Mouse (Mus musculus): ENCODE measurements around the gene Cilp. TPM values are rescaled to one million over a fixed set of nuclear protein-coding genes. Genes with fewer than 3 reads are reported as not detected.
A peak's percentile ranks its signal among the peaks of the same experiment; 100 is the strongest.

Cilp gene
- polyA plus RNA-seq, 1 experiment from 2014 or later: 0.08 TPM

DNA sequence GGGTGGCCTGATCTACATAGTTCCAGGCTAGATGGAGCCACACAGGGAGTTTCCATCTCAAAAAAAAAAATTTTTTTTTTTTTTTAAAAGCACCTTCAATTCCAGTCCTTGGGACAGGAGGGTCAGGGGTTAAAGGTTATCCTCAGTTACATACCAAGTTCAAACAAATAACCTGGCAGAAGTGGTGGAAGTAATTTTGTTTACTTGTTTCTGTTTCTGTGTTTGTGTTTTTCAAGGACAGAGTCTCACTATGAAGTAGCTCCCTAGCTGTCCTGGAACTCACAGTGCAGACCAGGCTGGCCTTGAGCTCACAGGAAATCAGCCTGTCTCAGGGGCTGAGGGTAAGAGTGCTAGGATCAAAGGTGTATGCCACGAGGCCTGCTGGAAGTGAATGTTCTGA, 29.4 kb upstream of the Cilp start:
- Histone ChIP-seq H3K4me2 (ENCODE audit: low read depth, low read length) (no peak overlapping the region), H3K36me3 (replicated peaks; ENCODE audit: insufficient read depth, low read length) (peaks cover 9% of the 10 kb centered on the region), H3K4me3 (ENCODE audit: low read depth, low read length) (no peak overlapping the region), H3K27ac (ENCODE audit: low read depth) (0 out of 2 replicates have a peak overlapping the region, but pooled peaks have one; percentile 19), H3K9me3 (ENCODE audit: low read length) (no peaks in the 10 kb centered on the region), H3K4me1 (ENCODE audit: insufficient read depth) (peaks cover 8% of the 10 kb centered on the region; the same call in 1 of the 2 replicates), H3K9ac (replicated peaks) (no peak overlapping the region), H3K27me3 (ENCODE audit: insufficient read depth, low read length) (no peaks in the 10 kb centered on the region)
- WGBS (ENCODE audit: insufficient replicate concordance): 44% methylated on average over 1 of the region's 1 CpGs
- no peak for DNase-seq
- ATAC-seq: no peak
- TF ChIP-seq CTCF (IDR thresholded peaks at IDR 0.05; ENCODE audit: low read depth) (no peak), EP300 (IDR thresholded peaks at IDR 0.05; ENCODE audit: low read depth) (no peak)

DNA sequence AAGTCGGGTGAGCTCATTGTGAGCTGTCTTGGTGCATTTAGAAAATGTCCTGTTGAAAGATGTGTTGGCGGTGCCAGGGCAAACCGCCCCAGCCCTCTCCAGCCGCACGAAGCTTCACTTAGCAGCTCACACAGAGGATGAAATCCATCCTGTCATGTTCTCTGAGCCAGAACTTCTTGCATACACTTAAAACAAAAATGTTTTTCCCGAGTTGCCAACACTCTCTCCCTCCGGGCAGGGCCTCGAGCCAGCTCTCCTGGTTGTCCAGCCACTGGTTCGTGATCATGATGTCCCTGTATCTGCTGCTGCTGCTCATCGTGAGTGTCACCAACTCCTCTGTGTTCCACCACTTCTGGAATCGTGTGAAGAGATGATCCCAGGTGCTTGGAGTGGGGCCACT, 27.4 kb upstream of the Cilp start:
- Histone ChIP-seq H3K9me3 (ENCODE audit: low read length) (no peaks in the 10 kb centered on the region), H3K27me3 (ENCODE audit: insufficient read depth, low read length) (no peaks in the 10 kb centered on the region), H3K4me1 (ENCODE audit: insufficient read depth) (peaks cover 5% of the 10 kb centered on the region; the same call in 1 of the 2 replicates), H3K27ac (ENCODE audit: low read depth) (no peak overlapping the region), H3K4me2 (ENCODE audit: low read depth, low read length) (no peak overlapping the region), H3K36me3 (replicated peaks; ENCODE audit: insufficient read depth, low read length) (peaks cover 8% of the 10 kb centered on the region), H3K4me3 (ENCODE audit: low read depth, low read length) (no peak overlapping the region), H3K9ac (replicated peaks) (no peak overlapping the region)
- WGBS (ENCODE audit: insufficient replicate concordance): 86% methylated on average over 11 of the region's 11 CpGs
- TF ChIP-seq CTCF (IDR thresholded peaks at IDR 0.05; ENCODE audit: low read depth) (no peak), EP300 (IDR thresholded peaks at IDR 0.05; ENCODE audit: low read depth) (no peak)
- DNase-seq (no peak), ATAC-seq (no peak)

DNA sequence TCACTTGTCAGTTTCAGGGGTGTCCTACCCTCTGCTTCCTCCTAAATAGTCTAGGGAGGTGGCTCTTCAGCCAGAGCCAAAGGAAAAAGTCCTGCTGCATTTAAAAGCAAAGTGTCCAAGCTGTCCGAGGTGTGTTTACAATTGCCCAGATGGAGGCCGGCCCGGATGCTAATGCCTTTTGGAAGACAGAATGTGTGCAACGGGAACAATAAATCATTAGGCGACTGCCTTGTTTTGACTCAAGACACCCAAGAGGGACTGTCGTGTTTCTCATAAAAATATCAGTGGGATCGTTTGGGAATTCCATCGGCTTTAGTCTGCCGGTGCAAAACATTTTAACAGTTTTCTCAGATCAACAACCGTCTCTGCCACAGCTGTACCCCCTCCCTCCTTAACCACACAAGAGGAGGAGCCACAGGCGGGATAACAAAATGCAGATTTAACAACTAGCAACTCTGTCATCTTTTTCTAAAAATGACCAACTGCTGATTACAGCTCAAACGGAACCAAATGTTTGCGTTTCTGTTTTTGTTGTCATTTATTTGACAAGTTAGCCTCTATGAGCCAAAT, 26.7 kb upstream of the Cilp start:
- ATAC-seq (no peak), DNase-seq (no peak)
- 74% methylated on average over 13 of the region's 13 CpGs for WGBS (ENCODE audit: insufficient replicate concordance)
- no peak overlapping the region for H3K27ac ChIP-seq (ENCODE audit: low read depth)
- H3K27me3 ChIP-seq (ENCODE audit: insufficient read depth, low read length): no peaks in the 10 kb centered on the region
- peaks cover 2% of the 10 kb centered on the region; the same call in 1 of the 2 replicates for H3K4me1 ChIP-seq (ENCODE audit: insufficient read depth)
- no peak overlapping the region for H3K9ac ChIP-seq (replicated peaks)
- no peak overlapping the region for H3K4me2 ChIP-seq (ENCODE audit: low read depth, low read length)
- H3K4me3 ChIP-seq (ENCODE audit: low read depth, low read length): no peak overlapping the region
- no peaks in the 10 kb centered on the region for H3K9me3 ChIP-seq (ENCODE audit: low read length)
- H3K36me3 ChIP-seq (replicated peaks; ENCODE audit: insufficient read depth, low read length): peaks cover 8% of the 10 kb centered on the region
- TF ChIP-seq EP300 (IDR thresholded peaks at IDR 0.05; ENCODE audit: low read depth): no peak
- no peak for TF ChIP-seq CTCF (IDR thresholded peaks at IDR 0.05; ENCODE audit: low read depth)

DNA sequence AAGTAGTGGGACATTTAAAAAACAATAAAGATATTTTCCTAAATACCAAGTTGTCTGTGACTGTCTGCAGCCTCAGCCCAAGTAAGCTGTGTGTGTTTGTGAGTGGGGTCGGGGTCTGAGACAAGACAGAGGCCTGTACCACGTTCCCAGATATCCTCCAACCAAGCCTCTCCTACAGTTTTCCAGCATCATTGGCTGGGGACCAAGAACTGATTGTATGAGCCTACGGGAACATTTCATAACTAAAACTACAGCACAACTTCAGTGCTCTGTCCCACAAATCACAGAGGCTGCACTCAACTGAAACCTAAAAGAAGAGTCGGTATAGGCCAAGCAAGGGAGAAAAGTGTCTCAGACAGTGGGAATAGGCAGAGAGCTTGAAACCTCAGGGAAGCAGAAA, 25.8 kb upstream of the Cilp start:
- no peak for TF ChIP-seq CTCF (IDR thresholded peaks at IDR 0.05; ENCODE audit: low read depth)
- TF ChIP-seq EP300 (IDR thresholded peaks at IDR 0.05; ENCODE audit: low read depth): no peak
- no peak for ATAC-seq
- DNase-seq: no peak
- Histone ChIP-seq H3K9me3 (ENCODE audit: low read length) (no peaks in the 10 kb centered on the region), H3K4me1 (ENCODE audit: insufficient read depth) (peaks cover 7% of the 10 kb centered on the region; the same call in 1 of the 2 replicates), H3K27me3 (ENCODE audit: insufficient read depth, low read length) (no peaks in the 10 kb centered on the region), H3K9ac (replicated peaks) (no peak overlapping the region), H3K4me2 (ENCODE audit: low read depth, low read length) (no peak overlapping the region), H3K4me3 (ENCODE audit: low read depth, low read length) (no peak overlapping the region), H3K27ac (ENCODE audit: low read depth) (no peak overlapping the region), H3K36me3 (replicated peaks; ENCODE audit: insufficient read depth, low read length) (peaks cover 8% of the 10 kb centered on the region)
- WGBS (ENCODE audit: insufficient replicate concordance): 79% methylated on average over 4 of the region's 4 CpGs

DNA sequence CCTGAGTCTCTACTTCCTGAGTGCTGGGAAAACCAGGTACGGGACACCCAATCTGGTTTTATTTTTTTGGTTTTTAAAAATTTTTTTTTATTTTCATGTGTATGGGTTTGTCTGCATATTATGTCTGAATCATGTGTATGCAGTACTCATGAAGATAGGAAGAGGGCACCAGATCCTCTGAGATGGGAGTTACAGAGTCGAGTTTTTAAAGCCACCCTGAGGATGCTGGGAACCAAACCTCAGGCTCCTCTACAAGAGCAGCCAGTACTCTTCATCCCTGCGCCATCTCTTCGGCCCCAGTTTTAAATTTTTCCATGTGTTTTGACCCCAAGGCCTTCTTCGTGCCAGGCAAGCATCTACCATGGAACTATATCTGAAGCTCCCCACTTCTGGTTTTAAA, 25.2 kb upstream of the Cilp start:
- H3K27ac ChIP-seq (ENCODE audit: low read depth): no peak overlapping the region
- H3K36me3 ChIP-seq (replicated peaks; ENCODE audit: insufficient read depth, low read length): peaks cover 8% of the 10 kb centered on the region
- H3K27me3 ChIP-seq (ENCODE audit: insufficient read depth, low read length): no peaks in the 10 kb centered on the region
- TF ChIP-seq CTCF (IDR thresholded peaks at IDR 0.05; ENCODE audit: low read depth): peak; percentile 18; the same call in 1 of the 2 replicates
- TF ChIP-seq EP300 (IDR thresholded peaks at IDR 0.05; ENCODE audit: low read depth): no peak
- H3K4me1 ChIP-seq (ENCODE audit: insufficient read depth): peaks cover 7% of the 10 kb centered on the region; the same call in 1 of the 2 replicates
- H3K9ac ChIP-seq (replicated peaks): no peak overlapping the region
- no peaks in the 10 kb centered on the region for H3K9me3 ChIP-seq (ENCODE audit: low read length)
- ATAC-seq (no peak), DNase-seq (no peak)
- 85% methylated on average over 5 of the region's 5 CpGs for WGBS (ENCODE audit: insufficient replicate concordance)
- H3K4me2 ChIP-seq (ENCODE audit: low read depth, low read length): no peak overlapping the region
- H3K4me3 ChIP-seq (ENCODE audit: low read depth, low read length): no peak overlapping the region

DNA sequence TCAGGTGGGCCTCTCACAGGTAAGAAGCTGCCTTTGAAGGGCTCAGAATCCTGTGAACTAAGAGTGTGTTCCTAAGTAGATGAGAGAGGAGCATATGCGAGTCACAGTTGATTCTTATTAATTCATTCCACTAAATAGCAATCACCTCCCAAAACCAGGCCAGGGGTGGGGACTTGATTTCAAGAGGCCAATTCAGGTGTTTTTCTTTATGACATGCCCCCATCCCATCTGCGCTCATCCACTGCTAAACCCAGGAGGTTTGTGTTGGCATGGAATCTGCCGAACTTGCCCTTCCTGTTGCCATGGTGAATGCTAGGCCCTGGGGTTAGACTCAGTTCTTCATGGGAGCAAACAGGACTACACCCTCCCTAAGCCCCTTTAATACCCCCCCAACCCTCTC, 24.4 kb upstream of the Cilp start:
- no peak for ATAC-seq
- H3K4me3 ChIP-seq (ENCODE audit: low read depth, low read length): no peak overlapping the region
- H3K4me1 ChIP-seq (ENCODE audit: insufficient read depth): peaks cover 7% of the 10 kb centered on the region; the same call in 1 of the 2 replicates
- H3K27ac ChIP-seq (ENCODE audit: low read depth): no peak overlapping the region
- H3K4me2 ChIP-seq (ENCODE audit: low read depth, low read length): no peak overlapping the region
- 73% methylated on average over 3 of the region's 3 CpGs for WGBS (ENCODE audit: insufficient replicate concordance)
- no peaks in the 10 kb centered on the region for H3K27me3 ChIP-seq (ENCODE audit: insufficient read depth, low read length)
- DNase-seq: no peak
- no peak overlapping the region for H3K9ac ChIP-seq (replicated peaks)
- H3K36me3 ChIP-seq (replicated peaks; ENCODE audit: insufficient read depth, low read length): peaks cover 8% of the 10 kb centered on the region
- H3K9me3 ChIP-seq (ENCODE audit: low read length): no peaks in the 10 kb centered on the region
- TF ChIP-seq CTCF (IDR thresholded peaks at IDR 0.05; ENCODE audit: low read depth) (no peak), EP300 (IDR thresholded peaks at IDR 0.05; ENCODE audit: low read depth) (no peak)

Data from liver, postnatal 0 days (tissue).